Mouse (Mus musculus) spleen, embryonic (tissue): ENCODE measurements at regions not wholly inside any gene's neighbourhood (a gene's known extent, or its start where the extent isn't known, plus 50 kb on each side); places are given as distances from the start of the nearest gene placed in this dataset.
"Not testable (repeated sequence)": the region's sequence is repeated elsewhere in the genome, so short reads cannot be mapped to it uniquely, and the experiment has no call there.

Source experiments
- CTCF ChIA-PET: fragments of 350-600 bp; sonication (Branson Sonifier 250); formaldehyde crosslinking; loops from one replicate; lab custom pipeline; 2022; lab: Charles Lee

DNA sequence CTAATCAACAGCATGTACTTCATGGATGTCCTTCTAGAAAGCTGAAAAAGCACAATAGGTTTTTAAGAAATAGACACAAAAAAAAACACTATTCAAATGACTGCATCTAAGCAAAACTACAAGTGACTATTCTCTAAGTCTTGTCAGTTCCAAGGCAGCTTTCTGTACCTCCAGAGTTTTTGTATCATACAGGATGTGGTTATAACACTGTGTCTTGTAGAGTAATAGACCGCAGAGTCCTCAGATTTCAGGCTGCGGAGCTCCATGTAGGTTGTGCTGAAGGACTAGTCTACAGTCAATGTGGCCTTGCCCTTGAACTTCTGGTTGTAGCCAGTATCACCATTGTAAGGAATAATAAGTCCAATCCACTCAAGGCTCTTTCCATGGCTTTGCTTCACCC lies 1137.7 kb upstream of the Zfp386 start:
- CTCF ChIA-PET, result interaction anchor here (0.7 kb wide), 1 partner anchor 48 kb away, joined by 3 read pairs; no protein-coding TSS in a partner anchor

DNA sequence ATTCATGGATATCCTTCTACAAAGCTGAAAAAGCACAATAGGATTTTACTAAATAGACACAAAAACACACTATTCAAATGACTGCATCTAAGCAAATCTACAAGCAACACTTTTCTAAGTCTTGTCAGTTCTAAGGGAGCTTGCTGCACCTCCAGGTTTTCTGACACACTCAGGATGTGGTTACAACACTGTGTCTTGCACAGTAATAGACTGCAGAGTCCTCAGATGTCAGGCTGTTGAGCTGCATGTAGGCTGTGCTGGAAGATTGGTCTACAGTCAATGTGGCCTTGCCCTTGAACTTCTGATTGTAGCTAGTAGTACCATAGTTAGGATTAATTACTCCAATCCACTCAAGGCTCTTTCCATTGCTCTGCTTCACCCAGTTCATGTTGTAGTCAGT lies 1133.1 kb upstream of the Zfp386 start:
- CTCF ChIA-PET, result interaction anchor here (0.6 kb wide), 1 partner anchor 1225 kb away, joined by 3 read pairs; no protein-coding TSS in a partner anchor

DNA sequence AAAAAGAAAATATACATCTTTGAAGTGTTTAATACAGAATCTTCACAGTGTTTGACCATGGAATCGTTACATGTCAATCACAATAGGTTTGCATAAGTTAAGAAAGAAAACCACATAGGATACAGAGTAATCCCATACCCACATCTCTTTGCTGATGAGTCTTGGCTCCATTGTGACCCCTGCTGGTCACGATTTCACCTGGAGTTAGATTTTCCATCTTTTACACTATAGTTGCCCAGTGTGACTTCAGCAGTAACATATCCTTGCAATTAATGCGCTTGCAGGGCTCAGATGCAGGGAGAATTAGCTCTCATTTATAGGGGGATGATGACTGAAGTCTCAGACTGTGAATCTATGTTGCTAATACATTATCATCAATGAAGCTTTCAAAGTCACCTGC lies 1119.8 kb upstream of the Zfp386 start:
- CTCF ChIA-PET, result no interaction called here

DNA sequence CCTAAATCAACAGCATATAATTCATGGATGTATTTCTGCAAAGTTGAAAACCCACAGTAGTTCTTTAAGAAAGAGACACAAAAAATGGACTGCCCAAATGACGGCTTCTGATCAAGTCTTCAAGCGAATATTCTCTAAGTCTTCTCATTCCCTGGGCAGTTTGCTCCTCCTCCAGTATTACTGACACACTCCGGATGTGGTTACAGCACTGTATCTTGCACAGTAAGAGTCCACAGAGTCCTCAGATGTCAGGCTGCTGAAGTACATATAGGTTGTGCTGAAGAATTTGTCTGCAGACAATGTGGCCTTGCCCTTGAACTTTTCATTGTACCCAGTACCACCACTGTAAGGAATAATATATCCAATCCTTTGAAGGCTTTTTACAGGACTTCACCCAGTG lies 1115.4 kb upstream of the Zfp386 start:
- CTCF ChIA-PET, result no interaction called here

DNA sequence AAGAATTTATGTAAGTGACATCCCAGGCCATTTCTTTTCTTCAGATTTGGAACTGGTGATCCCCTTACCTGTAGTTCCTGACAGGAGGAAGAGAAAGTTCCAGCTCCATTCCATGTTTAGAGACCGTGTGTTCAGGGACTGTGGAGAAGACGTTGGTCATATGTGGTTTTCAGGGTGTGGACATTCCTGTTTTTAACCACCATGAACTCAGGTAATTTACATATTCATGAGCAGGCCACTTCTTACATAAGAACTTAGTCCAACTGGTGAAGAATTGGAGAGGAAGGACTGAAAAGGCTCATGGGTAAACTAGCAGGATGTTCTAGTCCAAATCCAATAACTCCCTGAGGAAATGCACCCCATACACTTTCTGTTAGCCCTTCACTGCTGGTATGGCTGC lies 1114.9 kb upstream of the Zfp386 start:
- CTCF ChIA-PET, result no interaction called here

DNA sequence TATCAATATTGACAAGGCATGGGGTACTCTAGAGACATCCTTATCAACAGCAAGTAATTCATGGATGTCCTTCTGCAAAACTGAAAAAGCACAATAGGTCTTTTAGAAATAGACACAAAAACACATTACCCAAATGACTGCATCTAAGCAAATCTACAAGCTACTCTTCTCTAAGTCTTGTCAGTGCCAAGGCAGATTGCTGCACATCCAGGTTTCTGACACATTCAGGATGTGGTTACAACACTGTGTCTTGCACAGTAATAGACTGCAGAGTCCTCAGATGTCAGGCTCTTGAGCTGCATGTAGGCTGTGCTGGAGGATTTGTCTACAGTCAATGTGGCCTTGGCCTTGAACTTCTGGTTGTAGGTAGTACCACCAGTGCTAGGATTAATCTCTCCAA lies 1110.7 kb upstream of the Zfp386 start:
- CTCF ChIA-PET, result not testable (repeated sequence)

DNA sequence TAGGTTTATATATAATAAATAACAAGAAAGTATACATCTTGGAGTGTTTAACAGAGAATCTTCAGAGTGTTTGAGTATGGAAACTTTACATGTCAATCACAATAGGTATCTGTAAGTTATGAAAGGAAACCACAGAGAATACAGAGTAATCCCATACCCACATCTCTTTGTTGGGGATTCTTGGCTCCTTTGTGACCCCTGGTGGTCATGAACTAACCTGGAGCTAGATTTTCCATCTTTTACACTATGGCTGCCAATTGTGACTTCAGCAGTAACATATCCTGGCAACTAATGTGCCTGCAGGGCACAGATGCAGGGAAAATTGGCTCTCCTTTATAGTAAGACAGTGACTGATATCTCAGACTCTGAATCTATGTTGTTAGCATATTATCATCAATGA lies 1107.9 kb upstream of the Zfp386 start:
- CTCF ChIA-PET, result no interaction called here

DNA sequence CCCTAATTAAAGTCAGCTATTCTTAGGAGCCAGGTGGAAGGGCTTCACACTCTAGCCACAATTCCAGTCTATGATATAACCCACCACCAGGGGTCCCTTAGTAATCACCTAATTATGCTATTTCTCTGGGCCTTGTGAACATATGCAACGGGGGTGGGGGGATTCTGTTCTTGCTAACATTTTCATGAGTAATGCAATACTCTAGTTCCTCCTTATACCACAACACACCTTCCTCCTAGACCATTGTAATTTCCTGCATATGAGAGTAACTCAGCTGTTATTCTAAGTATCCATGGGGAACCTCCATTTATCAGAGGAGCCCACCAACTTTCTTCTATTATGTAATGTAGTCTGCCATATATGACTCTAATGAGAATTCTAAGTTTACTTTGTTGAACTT lies 1085.4 kb upstream of the Zfp386 start:
- CTCF ChIA-PET, result no interaction called here

DNA sequence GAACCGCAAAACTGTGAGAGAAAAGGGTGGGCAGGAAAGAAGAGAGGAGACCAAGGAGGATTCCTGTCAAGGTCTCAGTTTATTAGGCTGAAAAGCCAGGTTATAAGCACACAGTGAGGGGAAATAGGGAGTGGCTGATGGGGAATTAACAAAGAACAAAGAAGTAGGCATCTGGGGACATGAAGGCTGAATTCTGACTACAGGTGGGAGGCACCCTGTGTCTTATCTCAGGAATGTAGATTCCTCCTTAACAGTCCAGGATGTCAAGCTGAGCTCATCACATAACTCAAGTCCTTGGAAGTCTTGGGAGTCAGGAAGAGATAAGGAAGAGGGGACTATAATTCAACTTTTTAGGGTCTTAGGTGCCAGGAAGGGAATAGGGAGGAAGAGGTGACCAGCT lies 1083.3 kb upstream of the Zfp386 start:
- CTCF ChIA-PET, result not testable (repeated sequence)

DNA sequence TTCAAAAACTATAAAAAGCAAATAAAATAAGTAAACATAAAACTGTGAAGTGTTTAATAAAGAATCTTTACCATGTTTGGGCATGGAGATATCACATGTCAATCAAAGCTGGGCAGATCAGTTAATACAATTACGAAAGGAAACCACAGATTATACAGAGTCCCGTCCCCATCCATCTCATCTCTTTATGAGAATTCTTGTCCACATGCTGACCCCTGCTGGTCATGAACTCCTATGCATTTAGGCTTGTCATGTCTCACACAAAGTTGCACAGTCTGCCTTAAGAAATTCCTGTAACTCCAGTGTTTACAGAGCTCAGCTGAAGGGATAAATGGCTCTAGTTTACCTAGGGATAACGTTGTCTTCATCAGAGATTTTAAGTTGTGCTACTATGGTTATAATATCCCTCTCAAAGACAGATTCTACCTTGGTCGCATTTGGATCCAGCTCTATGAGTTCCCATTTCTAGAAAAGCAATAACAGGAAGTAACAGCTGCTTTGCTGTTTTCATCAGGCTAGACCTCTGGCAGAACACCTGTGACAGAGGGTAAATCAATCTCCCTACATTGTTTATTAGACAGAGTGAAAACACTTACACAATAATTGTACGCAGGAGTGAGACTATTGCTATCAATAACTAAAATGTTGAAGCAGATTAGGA lies 1065.9 kb upstream of the Zfp386 start:
- CTCF ChIA-PET, result no interaction called here

DNA sequence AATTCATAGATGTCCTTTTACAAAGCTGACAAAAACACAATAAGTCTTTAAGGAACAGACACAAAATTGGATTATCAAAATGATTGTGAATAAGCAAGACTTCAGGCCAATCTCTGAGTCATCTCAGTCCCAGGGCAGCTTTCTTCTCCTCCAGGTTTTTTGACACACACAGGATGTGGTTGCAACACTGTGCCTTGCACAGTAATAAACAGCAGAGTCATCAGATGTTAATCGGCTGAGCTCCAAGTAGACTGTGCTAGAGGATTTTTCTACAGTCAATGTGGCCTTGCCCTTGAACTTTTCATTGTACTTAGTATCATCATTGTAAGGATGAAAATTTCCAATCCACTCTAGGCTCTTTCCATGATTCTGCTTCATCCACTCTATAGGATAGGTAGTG lies 1056.6 kb upstream of the Zfp386 start:
- CTCF ChIA-PET, result no interaction called here

DNA sequence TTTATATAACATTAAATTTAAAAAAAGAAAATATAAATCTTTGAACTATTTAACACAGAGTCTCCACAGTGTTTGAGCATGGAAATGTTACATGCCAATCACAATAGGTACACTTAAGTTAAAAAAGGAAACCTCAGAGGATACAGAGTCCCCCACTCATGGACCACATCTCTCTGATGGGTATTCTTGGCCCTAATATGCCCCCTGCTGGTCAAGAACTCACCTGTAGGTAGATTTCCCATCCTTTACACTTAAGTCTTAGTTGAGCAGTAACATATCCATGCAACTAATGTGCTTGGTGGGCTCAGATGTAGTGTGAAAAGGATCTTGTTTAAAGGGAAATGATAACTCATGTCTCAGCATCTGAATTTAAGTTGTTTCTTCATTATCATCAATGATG lies 1050.7 kb upstream of the Zfp386 start:
- CTCF ChIA-PET, result interaction anchor here (0.5 kb wide), 1 partner anchor 68 kb away, joined by 3 read pairs; no protein-coding TSS in a partner anchor

DNA sequence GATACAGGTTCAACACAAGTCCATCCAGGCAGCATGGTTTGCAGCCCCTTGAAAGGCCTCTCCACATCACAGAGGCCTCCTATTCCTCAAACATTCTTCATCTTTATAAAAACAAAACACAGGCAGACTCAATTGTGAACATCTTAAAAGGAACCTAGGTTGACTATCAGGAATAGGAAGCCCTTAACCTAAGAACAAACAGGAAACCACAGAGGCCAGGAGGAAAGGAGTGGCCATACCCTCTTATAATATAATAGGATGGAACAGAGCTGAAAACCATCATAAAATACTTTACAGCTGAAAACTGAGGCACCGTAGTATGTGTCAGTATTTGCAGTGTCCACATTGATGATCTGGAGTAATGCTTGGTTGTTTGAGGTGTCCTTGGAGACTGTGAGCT lies 1044.4 kb upstream of the Zfp386 start:
- CTCF ChIA-PET, result no interaction called here

DNA sequence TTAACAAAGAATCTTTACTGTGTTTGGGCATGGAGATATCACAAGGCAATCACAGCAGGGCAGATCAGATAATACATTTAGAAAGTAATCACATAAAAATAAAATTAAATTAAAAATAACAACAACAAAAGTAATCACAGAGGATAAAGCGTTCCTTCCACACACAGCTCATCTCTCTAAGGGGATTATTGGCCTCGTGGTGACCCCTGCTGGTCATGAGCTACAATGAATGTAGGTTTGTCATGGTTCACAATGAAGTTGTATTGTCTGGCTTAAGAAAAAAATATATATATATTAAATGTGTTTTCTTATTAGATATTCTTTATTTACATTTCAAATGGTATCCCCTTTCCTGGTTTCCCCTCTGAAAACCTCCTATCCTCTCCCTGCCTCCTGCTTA lies 1039.1 kb upstream of the Zfp386 start:
- CTCF ChIA-PET, result no interaction called here

DNA sequence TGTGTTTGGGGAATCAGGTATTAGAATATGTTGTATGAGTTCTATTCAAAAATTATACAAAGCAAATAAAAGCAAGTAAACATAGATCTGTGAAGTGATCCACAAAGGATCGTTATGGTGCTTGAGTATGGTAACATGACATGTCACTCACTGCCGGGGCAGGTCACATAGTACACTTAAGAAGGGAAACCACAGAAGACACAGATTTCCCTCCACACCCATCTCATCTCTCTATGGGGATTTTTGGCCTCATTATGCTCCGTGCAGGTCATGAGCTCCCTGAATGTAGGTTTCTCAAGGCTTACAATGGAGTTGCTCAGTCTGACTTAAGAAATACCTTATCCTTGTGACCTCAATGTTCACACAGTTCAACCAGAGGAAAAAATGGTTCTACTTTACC lies 1034.8 kb upstream of the Zfp386 start:
- CTCF ChIA-PET, result no interaction called here

DNA sequence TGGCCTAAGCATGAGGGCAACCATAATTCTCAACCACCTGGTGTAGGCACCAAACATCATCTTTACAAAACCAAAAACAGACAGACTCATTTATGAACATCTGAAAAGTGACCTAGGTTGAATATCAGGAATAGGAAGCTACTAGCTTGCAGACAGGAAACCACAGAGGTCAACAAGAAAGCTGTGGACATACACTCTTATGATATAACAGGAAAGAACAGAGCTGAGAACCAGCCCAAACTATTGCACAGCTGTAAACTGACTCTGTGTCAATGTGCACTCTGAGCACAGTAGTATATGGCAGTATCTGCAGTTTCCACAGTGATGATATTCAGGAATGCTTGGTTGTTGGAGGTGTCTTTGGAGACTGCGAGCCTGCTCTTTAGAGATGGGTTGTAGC lies 1023.8 kb upstream of the Zfp386 start:
- CTCF ChIA-PET, result no interaction called here

DNA sequence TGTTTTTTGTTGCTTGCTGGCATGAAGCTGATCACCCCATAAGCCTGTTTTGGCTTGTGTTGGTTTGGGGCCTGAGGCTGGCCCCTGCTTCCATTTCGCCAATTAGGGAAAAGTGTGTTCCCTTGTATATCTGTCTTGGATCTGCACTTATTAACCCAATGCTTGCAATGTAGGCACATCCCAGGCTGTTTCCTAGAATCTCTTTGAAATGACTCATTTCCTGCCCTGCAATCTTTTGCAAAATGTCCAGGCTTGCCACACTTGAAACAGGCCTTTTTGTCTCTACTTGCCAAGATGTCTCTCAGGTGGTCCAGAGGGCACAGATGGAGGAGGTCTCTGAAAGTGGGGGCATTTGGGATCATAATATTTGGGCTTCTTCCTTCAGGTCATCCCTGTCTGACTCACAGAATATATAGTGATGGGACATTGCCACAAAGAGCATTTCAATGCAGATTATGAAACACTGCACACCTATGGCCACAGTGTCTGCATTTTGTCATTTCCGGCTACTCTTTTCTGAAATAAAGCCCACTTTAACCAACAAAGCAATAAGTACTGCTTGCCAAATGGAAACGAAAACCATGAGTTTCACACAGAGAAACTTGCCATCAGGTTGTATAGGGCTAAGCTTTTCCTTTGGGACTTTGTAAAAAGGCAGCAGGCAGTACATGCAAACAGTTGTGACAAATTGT lies 1012.9 kb upstream of the Zfp386 start:
- CTCF ChIA-PET, result no interaction called here

DNA sequence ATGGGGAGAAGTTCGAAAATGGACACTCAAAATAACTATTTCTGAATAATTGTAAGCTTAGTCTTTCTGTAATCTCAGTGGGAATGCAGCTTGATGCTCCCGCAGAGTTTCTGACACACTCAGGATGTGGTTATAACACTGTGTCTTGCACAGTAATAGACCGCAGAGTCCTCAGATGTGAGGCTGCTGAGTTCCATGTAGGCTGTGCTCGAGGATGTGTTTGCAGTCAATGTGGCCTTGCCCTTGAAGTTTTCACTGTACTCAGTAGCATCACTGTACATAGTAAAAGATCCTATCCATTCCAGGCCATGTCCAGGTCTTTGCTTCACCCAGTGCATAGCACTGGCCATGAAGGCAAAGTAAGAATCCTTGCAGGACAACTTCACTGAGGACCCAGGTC lies 992.4 kb upstream of the Zfp386 start:
- CTCF ChIA-PET, result no interaction called here

DNA sequence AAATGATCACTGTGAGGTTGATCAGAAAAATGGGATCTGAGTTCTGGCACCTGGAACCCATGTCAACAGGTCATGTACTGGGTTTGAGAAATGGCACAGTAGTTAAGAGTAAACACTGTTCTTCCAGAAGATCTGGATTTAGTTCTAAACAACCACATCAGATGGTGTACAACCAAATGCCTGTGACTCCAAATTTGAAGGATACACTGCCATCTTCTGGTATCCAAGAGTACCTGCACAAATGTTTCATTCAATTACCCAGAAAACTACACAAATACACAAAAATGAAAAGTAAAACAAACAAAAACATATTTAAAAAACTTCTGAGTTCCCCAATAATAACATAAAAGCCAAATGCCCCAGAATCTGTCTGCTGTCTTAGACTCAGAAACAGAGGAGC lies 987.6 kb upstream of the Zfp386 start:
- CTCF ChIA-PET, result not testable (repeated sequence)

DNA sequence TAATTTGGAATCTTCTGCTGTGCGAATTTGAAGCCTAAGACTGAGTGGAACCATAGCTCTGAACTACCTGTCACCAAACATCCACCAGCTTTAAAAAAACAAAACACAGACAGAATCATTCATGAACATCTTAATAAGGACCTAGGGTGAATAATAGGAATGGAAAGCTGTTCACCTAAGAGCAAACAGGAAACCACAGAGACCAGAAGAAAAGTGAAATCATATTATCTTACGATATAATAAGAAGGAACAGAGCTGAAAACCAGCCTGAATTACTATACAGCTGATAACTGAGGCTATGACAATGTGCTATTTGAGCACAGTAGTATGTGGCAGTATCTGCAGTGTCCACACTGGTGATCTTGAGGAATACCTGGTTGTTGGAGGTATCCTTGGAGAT lies 980.3 kb upstream of the Zfp386 start:
- CTCF ChIA-PET, result no interaction called here

DNA sequence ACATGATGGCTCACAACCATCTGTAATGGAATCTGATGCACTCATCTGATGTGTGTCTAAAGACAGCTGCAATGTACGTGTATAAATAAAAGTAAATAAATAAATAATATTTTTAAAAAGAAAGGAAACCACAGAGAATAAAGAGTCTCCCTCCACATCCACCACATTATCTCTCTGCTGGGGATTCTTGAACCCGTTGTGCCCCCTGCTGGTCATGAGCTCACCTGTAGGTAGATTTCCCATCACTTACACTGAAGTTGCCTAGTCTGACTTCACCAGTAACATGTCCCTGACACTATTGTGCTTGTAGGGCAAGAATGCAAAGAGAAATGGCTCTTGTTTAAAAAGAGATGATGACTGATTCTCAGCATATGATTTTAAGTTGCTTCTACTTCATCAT lies 956.1 kb upstream of the Zfp386 start:
- CTCF ChIA-PET, result interaction anchor here (0.6 kb wide), 1 partner anchor 169 kb away, joined by 3 read pairs; no protein-coding TSS in a partner anchor

DNA sequence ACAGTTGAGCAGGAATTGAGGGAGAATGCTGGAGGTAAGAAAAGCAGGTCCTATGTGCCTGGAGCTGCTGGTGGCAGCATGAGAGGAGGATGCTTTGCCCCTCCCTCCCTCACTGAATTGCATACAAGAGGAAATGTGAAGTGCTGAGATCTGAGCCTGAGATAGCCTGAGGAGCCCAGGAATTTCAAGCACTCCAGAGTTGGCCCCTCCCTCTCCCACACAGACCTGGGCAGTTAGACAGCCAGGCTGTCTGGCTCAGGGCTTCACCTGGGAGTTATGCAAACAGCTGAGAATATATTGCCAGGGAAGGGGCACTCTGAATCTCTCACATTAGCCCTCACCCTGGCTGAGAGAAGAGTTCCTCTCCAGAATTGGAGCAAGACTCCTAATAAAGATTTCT lies 937.8 kb upstream of the Zfp386 start:
- CTCF ChIA-PET, result no interaction called here

DNA sequence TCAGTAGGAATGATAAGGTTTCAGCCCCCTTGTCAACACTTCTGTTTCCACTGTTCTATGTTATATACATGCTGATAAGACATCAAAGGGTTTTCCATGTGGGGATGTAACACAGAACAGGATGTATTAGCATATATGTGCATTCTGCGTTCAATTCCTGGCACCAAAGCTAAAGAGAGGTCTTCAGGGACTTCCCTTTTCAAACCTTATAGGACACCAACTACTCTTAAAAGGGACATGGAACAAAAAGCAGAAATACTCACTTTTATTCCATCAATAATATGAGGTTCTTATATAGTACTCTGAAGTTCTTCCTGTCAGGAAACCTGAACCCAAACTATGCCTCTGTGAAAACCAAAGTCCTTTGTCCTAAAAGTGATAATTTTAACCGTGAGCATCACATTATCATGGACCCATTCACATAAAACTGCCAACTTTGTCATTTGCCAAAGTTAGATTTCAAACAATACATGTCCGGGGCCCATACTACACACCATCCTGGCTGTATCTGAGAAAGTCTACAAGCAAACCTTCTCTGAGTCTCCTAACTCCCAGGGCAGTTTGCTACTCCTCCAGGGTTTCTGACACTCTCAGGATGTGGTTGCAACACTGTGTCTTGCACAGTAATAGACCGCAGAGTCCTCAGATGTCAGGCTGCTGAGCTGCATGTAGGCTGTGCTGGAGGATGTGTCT lies 928.2 kb upstream of the Zfp386 start:
- CTCF ChIA-PET, result not testable (repeated sequence)
